Mouse (Mus musculus) B cell, adult 62 days (primary cell): ENCODE results near the gene Cpa4. TPM values are rescaled to one million over a fixed set of nuclear protein-coding genes. Genes with fewer than 3 reads are reported as not detected.

Source experiments
- total RNA-seq: library from RNA; stranded (reverse); gene quantifications from 4 replicates; pipeline ENCODE4 v1.2.4, GENCODE M21; 2023

The Cpa4 gene
- total RNA-seq = not detected in 4 replicates

GRCm38 (mm10) chr6:30568069-30568468 is at the start of gene Cpa4:
Gene Cpa4 (plus strand): TSS chr6:30568369.

GRCm38 (mm10) chr6:30541009-30541799 is 27.0 kb upstream of the Cpa4 start, which contains the start of gene Cpa2:
Gene Cpa2 (plus strand): TSS chr6:30541582.

GRCm38 (mm10) chr6:30610710-30611109 is 42.5 kb downstream of the Cpa4 start, which contains the start of gene Cpa5:
Gene Cpa5 (plus strand): TSS chr6:30611010.

GRCm38 (mm10) chr6:30638674-30639268 is 70.6 kb downstream of the Cpa4 start, which contains the start of gene Cpa1:
Gene Cpa1 (plus strand): TSS chr6:30639218.

Other genes with a start within 250 kb of the Cpa4 start
- 29.9 to 43.3 TPM (median 31.1 TPM) in 4 replicates for gene Zc3hc1, start 177.3 kb upstream of the Cpa4 start, total RNA-seq
- gene Klhdc10, start 166.5 kb upstream of the Cpa4 start, total RNA-seq = 17.6 to 24.6 TPM (median 18.5 TPM) in 4 replicates
- gene Tmem209, start 58.6 kb upstream of the Cpa4 start, total RNA-seq = 32.1 to 35.5 TPM (median 33.7 TPM) in 4 replicates
- 0.81 to 1.8 TPM (median 1.0 TPM) in 3 of 4 replicates, not detected in the other for gene Ssmem1, start 58.5 kb upstream of the Cpa4 start, total RNA-seq
- gene Cpa2, start 26.8 kb upstream of the Cpa4 start, total RNA-seq = not detected in 4 replicates
- not detected in 4 replicates for gene Cpa5, start 42.6 kb downstream of the Cpa4 start, total RNA-seq
- 1.6 TPM in 1 of 4 replicates, not detected in the others for gene Cpa1, start 70.8 kb downstream of the Cpa4 start, total RNA-seq
- 6.6 to 9.6 TPM (median 7.6 TPM) in 4 replicates for gene Cep41, start 125.4 kb downstream of the Cpa4 start, total RNA-seq
- gene Mest, start 155.2 kb downstream of the Cpa4 start, total RNA-seq = 0.31 TPM in 1 of 4 replicates, not detected in the others